Mouse (Mus musculus) hindbrain, embryonic 16.5 days (tissue): Measurements from ENCODE around the gene Otx2. TPM values are rescaled to one million over a fixed set of nuclear protein-coding genes. Genes with fewer than 3 reads are reported as not detected.
A peak's percentile ranks its signal among the peaks of the same experiment; 100 is the strongest.

Experiments used
- ATAC-seq: fragments of 200-750 bp; cut with Nextera tagmentation; 2 replicates; pipeline ENCODE4 v1.8.0; 2017; ENCODE audit warnings: moderate TSS enrichment, moderate library complexity
- H3K27ac ChIP-seq: fragments of 300-500 bp; sonication (generic); 2 replicates; pipeline ENCODE4 v1.5.1; 2014; ENCODE audit warnings: low read depth, mild to moderate bottlenecking, control low read depth, low read length, moderate library complexity
- H3K27me3 ChIP-seq: fragments of 300-500 bp; sonication (generic); replicated peaks from 2 replicates; pipeline ENCODE4 v1.6.1; 2014; ENCODE audit warnings: low read length; ENCODE audit not compliant: control insufficient read depth, insufficient read depth
- H3K36me3 ChIP-seq: fragments of 300-500 bp; sonication (generic); 2 replicates; pipeline ENCODE4 v1.6.1; 2014; ENCODE audit warnings: mild to moderate bottlenecking, low read length, moderate library complexity, mixed read lengths; ENCODE audit not compliant: control insufficient read depth, insufficient read depth
- H3K4me1 ChIP-seq: fragments of 300-500 bp; sonication (generic); 2 replicates; pipeline ENCODE4 v1.6.1; 2014; ENCODE audit warnings: low read depth, low read length; ENCODE audit not compliant: control insufficient read depth, insufficient read depth
- H3K4me2 ChIP-seq: fragments of 300-500 bp; sonication (generic); 2 replicates; pipeline ENCODE4 v1.6.1; 2014; ENCODE audit warnings: mild to moderate bottlenecking, low read length, control low read depth, moderate library complexity
- H3K4me3 ChIP-seq: fragments of 300-500 bp; sonication (generic); 2 replicates; pipeline ENCODE4 v1.5.1; 2014; ENCODE audit warnings: mild to moderate bottlenecking, low read length, control low read depth, moderate library complexity
- H3K9ac ChIP-seq: fragments of 300-500 bp; sonication (generic); 2 replicates; pipeline ENCODE4 v1.6.1; 2014; ENCODE audit warnings: low read depth, mild to moderate bottlenecking, control low read depth, low read length, moderate library complexity
- H3K9me3 ChIP-seq: fragments of 300-500 bp; sonication (generic); 2 replicates; pipeline ENCODE4 v1.6.1; 2014; ENCODE audit warnings: mild to moderate bottlenecking, low read length, moderate library complexity; ENCODE audit not compliant: control insufficient read depth
- WGBS: fragments of 180-500 bp; shearing (Covaris S2); extraction: QIAGEN DNeasy Blood & Tissue Kit; methylation state at CpG from one replicate; pipeline ENCODE4 v1.1.7; 2014; 5-methylcytosine and 5-hydroxymethylcytosine counted together
- polyA plus RNA-seq: library from polyadenylated mRNA; unstranded; fragments of >200 nt; fragmentation: Nextera tagmentation; extraction: Ambion mirVana; gene quantifications from 2 replicates; pipeline ENCODE4 v1.2.1, GENCODE M21; 2015

Gene Otx2
- 21.0 and 26.3 TPM in 2 replicates for polyA plus RNA-seq

DNA sequence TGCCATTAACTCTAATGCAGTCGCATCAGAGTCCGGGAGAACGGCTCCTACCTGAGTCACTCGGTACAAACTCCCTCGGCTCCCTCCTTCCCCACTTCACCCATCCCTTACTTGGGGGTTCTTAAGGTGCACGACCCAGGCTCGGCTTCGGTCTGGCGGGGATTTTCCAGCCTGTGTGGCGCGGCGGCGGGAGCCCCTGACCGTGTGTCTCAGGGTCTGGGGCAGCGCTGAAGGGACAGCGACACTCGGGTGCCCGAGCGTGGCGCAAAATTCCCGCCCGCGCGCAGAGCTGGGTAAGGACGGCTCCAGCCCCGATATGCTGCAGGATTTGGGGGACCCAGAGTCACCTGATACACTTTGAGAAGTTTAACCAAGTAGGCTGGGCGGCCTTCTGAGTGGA, at the start of gene Otx2:
Gene Otx2 (minus strand): TSS at position 279 of the 400 bp plus-strand sequence.
- 1% methylated on average over 27 of the region's 27 CpGs for WGBS
- H3K27me3 ChIP-seq: peaks cover 56% of the 10 kb centered on the region
- H3K4me1 ChIP-seq: no peaks in the 10 kb centered on the region
- peak within 1 kb of the TSS; percentile 5; the same call in 1 of the 2 replicates for H3K27ac ChIP-seq
- no peaks in the 10 kb centered on the region for H3K36me3 ChIP-seq
- H3K4me3 ChIP-seq: peak within 1 kb of the TSS; percentile 30
- no peaks in the 10 kb centered on the region for H3K9me3 ChIP-seq
- H3K9ac ChIP-seq: peak within 1 kb of the TSS; percentile 22
- ATAC-seq: no peak
- peak within 1 kb of the TSS; percentile 46 for H3K4me2 ChIP-seq

DNA sequence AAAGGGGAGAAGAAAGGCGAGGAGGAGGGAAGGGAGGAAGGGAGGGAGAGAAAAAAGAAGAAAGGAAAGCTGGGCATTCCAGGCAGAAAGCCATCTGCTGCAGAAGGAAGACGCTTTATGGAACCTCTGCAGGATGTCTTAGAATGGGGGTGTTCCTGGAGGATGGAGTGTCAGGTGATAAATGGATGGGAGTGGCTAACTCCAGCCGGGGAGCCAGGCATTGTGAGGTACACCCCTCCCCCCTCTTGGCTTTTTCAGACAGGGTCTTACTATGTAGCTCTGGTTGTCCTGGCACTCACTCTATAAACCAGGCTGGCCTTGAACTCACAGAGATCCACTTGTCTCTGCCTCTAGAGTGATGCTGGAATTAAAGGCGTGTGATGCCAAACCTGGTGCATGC, 49.1 kb upstream of the Otx2 start:
- H3K9me3 ChIP-seq: no peaks in the 10 kb centered on the region
- no peak overlapping the region for H3K9ac ChIP-seq
- H3K4me3 ChIP-seq: no peak overlapping the region
- no peak overlapping the region for H3K4me2 ChIP-seq
- H3K36me3 ChIP-seq: no peaks in the 10 kb centered on the region
- H3K4me1 ChIP-seq: no peaks in the 10 kb centered on the region
- ATAC-seq: no peak
- H3K27me3 ChIP-seq: no peaks in the 10 kb centered on the region
- WGBS: 37% methylated on average over 4 of the region's 4 CpGs
- no peak overlapping the region for H3K27ac ChIP-seq

GRCm38 (mm10) chr14:48719296-48719695, 45.7 kb upstream of the Otx2 start:
- no peaks in the 10 kb centered on the region for H3K27me3 ChIP-seq
- no peak overlapping the region for H3K4me2 ChIP-seq
- H3K4me1 ChIP-seq: no peaks in the 10 kb centered on the region
- 84% methylated on average over 3 of the region's 3 CpGs for WGBS
- no peak overlapping the region for H3K9ac ChIP-seq
- no peak overlapping the region for H3K27ac ChIP-seq
- H3K9me3 ChIP-seq: no peaks in the 10 kb centered on the region
- no peaks in the 10 kb centered on the region for H3K36me3 ChIP-seq
- no peak overlapping the region for H3K4me3 ChIP-seq
- no peak for ATAC-seq

DNA sequence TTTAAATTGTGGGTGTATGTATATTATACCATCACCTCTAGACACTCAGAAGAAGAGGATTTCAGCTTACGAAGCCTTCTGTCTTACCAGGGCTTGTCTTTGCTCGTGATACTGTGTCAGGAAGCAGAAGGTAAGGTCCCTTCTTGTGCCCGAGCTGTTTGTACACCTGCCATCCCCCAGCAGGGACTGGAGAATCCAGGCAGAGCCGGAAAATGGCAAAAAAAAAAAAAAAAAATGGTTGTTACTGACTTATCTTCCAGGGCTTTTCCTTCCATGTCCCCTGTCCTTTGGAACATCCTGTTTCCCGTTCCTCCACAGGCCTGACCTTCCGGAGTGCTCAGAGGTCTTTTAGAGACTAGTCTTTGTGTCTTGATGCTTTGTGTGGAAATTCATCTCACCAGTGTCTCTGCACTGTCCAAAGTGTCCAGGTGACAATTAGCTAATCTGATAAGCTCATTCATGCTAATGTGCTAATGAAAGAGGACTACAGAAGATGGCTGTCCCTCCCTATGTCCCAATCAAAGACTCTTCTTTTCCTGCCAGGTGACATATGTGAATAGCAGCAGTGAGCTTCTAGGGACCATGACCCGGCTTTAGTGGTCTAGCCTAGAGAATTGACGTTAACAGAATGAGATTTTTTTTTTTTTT, 44.1 kb upstream of the Otx2 start:
- Histone ChIP-seq H3K9ac (no peak overlapping the region), H3K4me3 (no peak overlapping the region), H3K27ac (no peak overlapping the region), H3K4me1 (no peaks in the 10 kb centered on the region), H3K27me3 (no peaks in the 10 kb centered on the region), H3K9me3 (no peaks in the 10 kb centered on the region), H3K36me3 (no peaks in the 10 kb centered on the region), H3K4me2 (no peak overlapping the region)
- 83% methylated on average over 8 of the region's 8 CpGs for WGBS
- no peak for ATAC-seq

DNA sequence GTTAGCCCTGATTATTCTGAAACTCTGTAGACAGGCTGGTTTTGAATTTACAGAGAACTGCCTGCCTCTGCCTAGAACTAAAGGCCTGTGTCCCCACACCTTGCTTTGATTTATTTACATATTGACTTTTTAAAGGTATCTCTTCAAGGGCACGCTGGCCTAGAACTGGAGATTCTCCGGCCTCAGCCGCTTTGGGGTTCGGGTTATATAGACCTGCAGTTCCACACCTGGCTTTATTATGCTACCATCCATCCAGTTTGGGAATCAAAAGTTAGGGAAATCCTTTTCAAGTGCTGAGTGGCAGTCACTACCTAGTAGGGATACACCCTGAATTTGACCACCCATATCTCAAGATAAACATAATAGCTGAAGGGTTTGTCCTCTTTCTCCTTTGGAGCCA, 42.8 kb upstream of the Otx2 start:
- 95% methylated on average over 4 of the region's 4 CpGs for WGBS
- no peak overlapping the region for H3K4me3 ChIP-seq
- H3K27ac ChIP-seq: no peak overlapping the region
- H3K4me2 ChIP-seq: no peak overlapping the region
- no peaks in the 10 kb centered on the region for H3K9me3 ChIP-seq
- no peak for ATAC-seq
- no peaks in the 10 kb centered on the region for H3K4me1 ChIP-seq
- no peak overlapping the region for H3K9ac ChIP-seq
- no peaks in the 10 kb centered on the region for H3K27me3 ChIP-seq
- H3K36me3 ChIP-seq: no peaks in the 10 kb centered on the region

DNA sequence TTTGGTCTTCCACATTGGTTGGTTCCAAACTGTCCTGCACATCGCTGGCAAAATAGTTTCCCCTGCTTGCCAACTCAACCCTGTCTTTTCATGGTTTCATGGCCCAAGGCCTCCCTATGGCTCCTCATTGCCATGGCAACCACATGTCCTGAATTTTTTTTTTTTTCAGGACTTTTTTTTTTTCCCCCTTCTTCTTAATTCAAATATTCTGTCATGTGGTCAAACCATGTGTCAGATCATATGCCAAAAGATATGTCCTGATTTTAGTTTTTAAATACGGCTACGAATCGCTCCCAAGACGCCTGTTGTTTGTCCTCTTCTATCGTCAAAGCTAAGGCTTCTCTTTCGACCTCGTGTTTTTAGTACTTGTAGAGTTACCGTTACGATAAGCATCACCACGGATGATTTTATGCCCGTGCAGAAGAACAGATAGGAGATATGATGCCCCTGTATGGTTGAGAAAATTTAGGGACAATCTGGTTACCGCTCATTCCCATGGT, 37.3 kb upstream of the Otx2 start:
- H3K4me3 ChIP-seq: no peak overlapping the region
- peak; percentile 74 for ATAC-seq
- H3K4me2 ChIP-seq: peak overlapping the region; percentile 17; the same call in 1 of the 2 replicates
- no peaks in the 10 kb centered on the region for H3K36me3 ChIP-seq
- H3K4me1 ChIP-seq: peaks cover 5% of the 10 kb centered on the region
- peaks cover 15% of the 10 kb centered on the region for H3K27me3 ChIP-seq
- WGBS: 56% methylated on average over 13 of the region's 13 CpGs
- no peaks in the 10 kb centered on the region for H3K9me3 ChIP-seq
- no peak overlapping the region; the same call in 1 of the 2 replicates for H3K27ac ChIP-seq
- H3K9ac ChIP-seq: no peak overlapping the region

- peak overlapping the region; percentile 51 for H3K27ac ChIP-seq
- H3K27me3 ChIP-seq: peaks cover 19% of the 10 kb centered on the region
- no peak overlapping the region for H3K9ac ChIP-seq
- H3K36me3 ChIP-seq: no peaks in the 10 kb centered on the region
- WGBS: 27% methylated on average over 11 of the region's 11 CpGs
- H3K9me3 ChIP-seq: no peaks in the 10 kb centered on the region
- ATAC-seq: peak; percentile 53
- H3K4me3 ChIP-seq: peak overlapping the region; percentile 32
- H3K4me1 ChIP-seq: peaks cover 5% of the 10 kb centered on the region
- peak overlapping the region; percentile 60 for H3K4me2 ChIP-seq
Measured at GRCm38 (mm10) chr14:48710062-48710870, 36.6 kb upstream of the Otx2 start.

DNA sequence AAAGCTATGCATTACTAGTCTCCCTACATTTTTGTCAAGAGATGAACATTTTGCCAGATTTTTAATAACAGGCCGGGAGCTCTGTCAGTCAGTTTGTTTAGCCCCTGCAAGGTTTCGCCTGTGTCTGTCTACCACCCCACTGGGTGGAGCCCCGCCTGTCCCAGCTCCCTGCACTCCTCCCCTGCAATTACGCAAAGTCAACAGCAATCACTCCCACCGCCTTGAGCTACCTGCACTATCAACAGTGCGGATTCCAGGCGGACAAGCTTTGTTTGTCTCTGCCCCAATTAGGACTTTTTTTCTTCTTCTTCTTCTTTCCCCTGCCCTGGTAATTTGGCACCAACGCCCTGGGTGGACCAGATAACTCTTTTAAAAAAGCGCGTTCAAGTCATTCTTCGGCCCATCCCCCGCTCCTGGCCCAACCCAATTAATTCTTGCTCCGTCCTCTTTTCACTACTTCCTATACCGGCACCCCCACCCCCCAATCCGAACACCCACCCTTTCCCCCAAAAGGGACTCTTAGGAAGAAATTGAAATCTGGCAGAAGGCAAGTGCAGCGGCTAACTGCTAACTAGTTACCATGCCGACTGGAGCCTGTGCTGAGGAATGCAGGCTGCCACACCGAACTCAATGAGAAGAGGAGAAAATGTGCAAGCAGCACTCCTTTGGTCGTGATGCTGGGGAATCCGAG, 35.9 kb upstream of the Otx2 start:
- Histone ChIP-seq H3K4me3 (peak overlapping the region; percentile 32), H3K4me1 (peaks cover 5% of the 10 kb centered on the region), H3K4me2 (peak overlapping the region; percentile 60), H3K36me3 (no peaks in the 10 kb centered on the region), H3K9me3 (no peaks in the 10 kb centered on the region), H3K27me3 (peaks cover 20% of the 10 kb centered on the region), H3K27ac (peak overlapping the region; percentile 51), H3K9ac (0 out of 2 replicates have a peak overlapping the region, but pooled peaks have one; percentile 9)
- under 1% methylated on average over 20 of the region's 20 CpGs for whole genome bisulfite sequencing
- peak; percentile 95 for ATAC-seq
